ENCODE assay signal across 12 mouse cellular contexts in genomic region chr10:108378062-108378461, GRCm38 (mm10).
"Had no signal": no experiment of that assay in that cellular context is flagged by ENCODE, and none has a peak within 500 bp of the region (broad histone marks: within the 10 kb centered on the region; RNA-seq: fewer than 3 reads in every experiment).

No protein-coding gene starts in this region.

- ATAC-seq: midbrain, embryonic 16.5 days had no signal

- H3K4me2 ChIP-seq: liver, embryonic 11.5 days; liver, embryonic 15.5 days; lung, embryonic 14.5 days; midbrain, embryonic 12.5 days; stomach, embryonic 15.5 days had no signal

- H3K27me3 ChIP-seq: liver, embryonic 15.5 days; midbrain, embryonic 12.5 days; stomach, embryonic 15.5 days had no signal

- H3K9ac ChIP-seq: liver, embryonic 15.5 days; lung, embryonic 14.5 days; midbrain, embryonic 12.5 days; stomach, embryonic 15.5 days had no signal

- H3K27ac ChIP-seq: limb, embryonic 10.5 days; liver, embryonic 15.5 days; midbrain, embryonic 12.5 days; stomach, embryonic 15.5 days had no signal

- DNase-seq: kidney, adult 11 months; kidney, adult 9 months; kidney, postnatal 10 days; lung, embryonic 14.5 days; right cerebral cortex, postnatal 14 days; thymus, postnatal 36 days had no signal

- H3K4me1 ChIP-seq: limb, embryonic 10.5 days; liver, embryonic 15.5 days; midbrain, embryonic 12.5 days; stomach, embryonic 15.5 days had no signal

- H3K4me3 ChIP-seq: limb, embryonic 10.5 days; liver, embryonic 15.5 days; midbrain, embryonic 12.5 days; stomach, embryonic 15.5 days had no signal

- H3K36me3 ChIP-seq: limb, embryonic 10.5 days; liver, embryonic 15.5 days; midbrain, embryonic 12.5 days had no signal

- H3K9me3 ChIP-seq: limb, embryonic 10.5 days; liver, embryonic 15.5 days; midbrain, embryonic 12.5 days; stomach, embryonic 15.5 days had no signal
